Mouse (Mus musculus) forebrain, embryonic 16.5 days (tissue): ENCODE results near the gene Dzip1l. TPM values are rescaled to one million over a fixed set of nuclear protein-coding genes. Genes with fewer than 3 reads are reported as not detected.

Experiments
- ATAC-seq: fragments of 200-750 bp; cut with Nextera tagmentation; 2 replicates; pipeline ENCODE4 v1.8.0; 2017; ENCODE audit warnings: mild to moderate bottlenecking, moderate library complexity
- H3K27ac ChIP-seq: fragments of 300-500 bp; sonication (generic); 2 replicates; pipeline ENCODE4 v1.5.1; 2014; ENCODE audit warnings: low read length, control low read depth
- H3K27me3 ChIP-seq: fragments of 300-500 bp; sonication (generic); replicated peaks from 2 replicates; pipeline ENCODE4 v1.6.1; 2014; ENCODE audit warnings: low read length; ENCODE audit not compliant: control insufficient read depth, insufficient read depth
- H3K36me3 ChIP-seq: fragments of 300-500 bp; sonication (generic); 2 replicates; pipeline ENCODE4 v1.6.1; 2014; ENCODE audit not compliant: control insufficient read depth, insufficient read depth
- H3K4me1 ChIP-seq: fragments of 300-500 bp; sonication (generic); replicated peaks from 2 replicates; pipeline ENCODE4 v1.6.1; 2014; ENCODE audit warnings: low read length; ENCODE audit not compliant: control insufficient read depth, insufficient read depth
- H3K4me2 ChIP-seq: fragments of 300-500 bp; sonication (generic); 2 replicates; pipeline ENCODE4 v1.6.1; 2014; ENCODE audit warnings: mild to moderate bottlenecking, low read length, control low read depth
- H3K4me3 ChIP-seq: fragments of 300-500 bp; sonication (generic); replicated peaks from 2 replicates; pipeline ENCODE4 v1.5.1; 2014; ENCODE audit warnings: mild to moderate bottlenecking, low read length, control low read depth
- H3K9ac ChIP-seq: fragments of 300-500 bp; sonication (generic); replicated peaks from 2 replicates; pipeline ENCODE4 v1.6.1; 2014; ENCODE audit warnings: low read depth, low read length, control low read depth
- H3K9me3 ChIP-seq: fragments of 300-500 bp; sonication (generic); 2 replicates; pipeline ENCODE4 v1.6.1; 2016; ENCODE audit warnings: low read length; ENCODE audit not compliant: control insufficient read depth
- WGBS: fragments of 180-500 bp; shearing (Covaris S2); extraction: QIAGEN DNeasy Blood & Tissue Kit; methylation state at CpG from one replicate; pipeline ENCODE4 v1.1.7; 2014; 5-methylcytosine and 5-hydroxymethylcytosine counted together
- polyA plus RNA-seq: library from polyadenylated mRNA; unstranded; fragments of >200 nt; fragmentation: Nextera tagmentation; extraction: Ambion mirVana; gene quantifications from 2 replicates; pipeline ENCODE4 v1.2.1, GENCODE M21; 2015

Dzip1l gene
- polyA plus RNA-seq, 1 experiment from 2014 or later = 12.2 TPM

DNA sequence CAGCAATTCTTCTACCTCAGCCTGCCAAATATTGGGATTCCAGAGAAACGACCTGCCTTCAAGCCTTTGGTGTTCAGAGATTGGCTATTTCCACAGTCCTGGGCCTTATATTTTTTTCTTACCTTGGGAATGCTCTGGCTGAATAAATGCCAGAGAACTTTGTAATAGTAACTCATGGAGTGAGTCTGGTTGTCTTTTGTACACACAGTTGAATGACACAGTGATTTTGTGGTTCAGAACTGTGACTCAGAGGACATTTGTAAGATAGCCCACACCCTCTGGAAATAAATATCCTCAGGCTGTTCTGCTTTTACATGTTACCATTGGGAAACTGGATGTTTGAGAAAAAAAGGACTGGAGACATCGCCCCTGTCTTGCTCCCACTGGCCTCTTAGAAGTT lies 71.9 kb downstream of the Dzip1l start:
- H3K4me2 ChIP-seq = no peak overlapping the region
- no peaks in the 10 kb centered on the region for H3K36me3 ChIP-seq
- no peak overlapping the region for H3K9ac ChIP-seq
- H3K4me3 ChIP-seq = no peak overlapping the region
- 86% methylated on average over 2 of the region's 2 CpGs for WGBS
- H3K9me3 ChIP-seq = no peaks in the 10 kb centered on the region
- ATAC-seq = no peak
- H3K27ac ChIP-seq = no peak overlapping the region
- no peaks in the 10 kb centered on the region for H3K4me1 ChIP-seq
- no peaks in the 10 kb centered on the region for H3K27me3 ChIP-seq

DNA sequence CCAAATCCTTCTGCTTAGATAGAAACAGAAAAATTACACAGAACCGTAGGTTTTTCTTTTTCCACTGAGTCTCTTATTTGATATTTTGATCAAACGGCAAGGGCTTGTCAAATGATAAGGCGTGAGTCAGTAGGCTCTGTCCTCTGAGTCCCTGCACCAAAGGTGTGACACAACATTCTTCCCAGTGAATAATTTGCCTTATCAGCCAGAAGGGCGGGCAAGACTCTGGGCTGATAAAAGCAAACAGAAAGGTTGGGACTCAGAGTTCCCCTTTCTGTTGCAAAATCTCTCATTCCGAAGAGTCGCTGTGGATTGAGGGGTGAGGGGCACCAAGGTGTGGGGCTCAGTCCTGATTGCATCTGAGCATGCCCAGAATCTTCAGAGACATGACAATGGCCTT lies 72.9 kb downstream of the Dzip1l start:
- ATAC-seq = no peak
- Histone ChIP-seq H3K27ac (no peak overlapping the region), H3K27me3 (no peaks in the 10 kb centered on the region), H3K4me1 (no peaks in the 10 kb centered on the region), H3K36me3 (no peaks in the 10 kb centered on the region), H3K9ac (no peak overlapping the region), H3K4me2 (no peak overlapping the region), H3K9me3 (no peaks in the 10 kb centered on the region), H3K4me3 (no peak overlapping the region)
- 94% methylated on average over 6 of the region's 6 CpGs for WGBS

DNA sequence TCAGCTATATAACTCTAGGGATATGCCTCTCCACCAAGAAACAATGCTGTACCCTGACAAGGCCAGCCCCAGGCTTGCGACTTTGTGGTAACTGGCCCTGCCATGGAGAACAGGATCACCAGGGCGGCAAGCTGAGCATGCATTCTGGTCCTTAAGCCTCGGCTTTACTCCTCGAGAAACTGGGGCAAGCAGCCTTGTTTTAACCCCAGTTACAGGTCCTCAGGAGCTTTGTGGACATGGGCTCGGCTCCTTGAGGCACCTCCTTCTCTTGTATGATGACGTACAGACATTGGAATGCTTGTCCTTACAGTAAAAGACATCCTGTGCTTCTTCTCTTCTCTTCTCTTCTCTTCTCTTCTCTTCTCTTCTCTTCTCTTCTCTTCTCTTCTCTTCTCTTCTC lies 74.4 kb downstream of the Dzip1l start:
- no peaks in the 10 kb centered on the region for H3K4me1 ChIP-seq
- ATAC-seq = no peak
- H3K27me3 ChIP-seq = no peaks in the 10 kb centered on the region
- H3K27ac ChIP-seq = no peak overlapping the region
- H3K9ac ChIP-seq = no peak overlapping the region
- no peaks in the 10 kb centered on the region for H3K36me3 ChIP-seq
- H3K4me2 ChIP-seq = no peak overlapping the region
- WGBS = 81% methylated on average over 6 of the region's 6 CpGs
- no peak overlapping the region for H3K4me3 ChIP-seq
- no peaks in the 10 kb centered on the region for H3K9me3 ChIP-seq

- 95% methylated on average over 6 of the region's 6 CpGs for WGBS
- ATAC-seq = no peak
- Histone ChIP-seq H3K9me3 (no peaks in the 10 kb centered on the region), H3K36me3 (no peaks in the 10 kb centered on the region), H3K4me3 (no peak overlapping the region), H3K4me2 (no peak overlapping the region), H3K27ac (no peak overlapping the region), H3K9ac (no peak overlapping the region), H3K27me3 (no peaks in the 10 kb centered on the region), H3K4me1 (no peaks in the 10 kb centered on the region)
Measured at GRCm38 (mm10) chr9:99706264-99706663, 77.0 kb downstream of the Dzip1l start.

- Histone ChIP-seq H3K9ac (no peak overlapping the region), H3K4me2 (no peak overlapping the region), H3K4me1 (no peaks in the 10 kb centered on the region), H3K27ac (no peak overlapping the region), H3K36me3 (no peaks in the 10 kb centered on the region), H3K9me3 (no peaks in the 10 kb centered on the region), H3K4me3 (no peak overlapping the region), H3K27me3 (no peaks in the 10 kb centered on the region)
- WGBS = 70% methylated on average over 11 of the region's 11 CpGs
- ATAC-seq = no peak
Measured at GRCm38 (mm10) chr9:99707425-99708126, 78.3 kb downstream of the Dzip1l start.

DNA sequence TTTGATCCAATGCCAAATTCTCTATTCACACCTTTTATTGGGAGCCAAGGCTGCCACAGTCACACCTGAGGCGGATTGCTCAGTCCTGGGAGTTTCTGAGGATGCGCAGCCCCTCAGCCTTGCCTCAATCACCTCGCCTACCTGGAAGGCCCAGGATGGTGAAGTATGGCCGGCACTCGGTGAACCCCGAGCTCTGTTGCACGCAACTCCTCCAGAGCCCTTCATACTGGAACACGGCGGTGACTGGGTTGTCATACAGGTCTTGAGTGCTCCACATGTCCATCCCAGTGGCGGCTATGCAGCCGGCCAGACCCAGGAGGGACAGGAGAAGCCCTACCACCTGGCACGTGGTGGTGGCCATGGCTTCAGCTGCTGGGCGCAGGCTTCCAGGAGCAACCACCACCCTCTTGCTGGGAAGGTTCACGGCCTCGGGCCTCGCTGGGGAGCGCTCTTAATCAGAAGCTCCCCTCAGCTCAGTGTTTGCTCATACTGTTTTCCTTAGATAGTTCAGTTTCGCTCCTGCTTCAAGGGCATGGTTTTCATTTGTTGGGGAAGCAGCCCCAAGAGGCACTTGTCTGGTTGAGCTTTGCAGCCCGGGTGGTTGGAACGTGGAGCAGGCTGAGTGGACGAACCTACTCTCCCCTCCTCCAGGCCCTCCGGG lies 80.4 kb downstream of the Dzip1l start:
- H3K9me3 ChIP-seq = no peaks in the 10 kb centered on the region
- H3K27ac ChIP-seq = no peak overlapping the region
- no peak overlapping the region for H3K4me3 ChIP-seq
- H3K4me2 ChIP-seq = no peak overlapping the region
- no peak overlapping the region for H3K9ac ChIP-seq
- ATAC-seq = no peak
- no peaks in the 10 kb centered on the region for H3K27me3 ChIP-seq
- 93% methylated on average over 22 of the region's 22 CpGs for WGBS
- H3K4me1 ChIP-seq = no peaks in the 10 kb centered on the region
- no peaks in the 10 kb centered on the region for H3K36me3 ChIP-seq

DNA sequence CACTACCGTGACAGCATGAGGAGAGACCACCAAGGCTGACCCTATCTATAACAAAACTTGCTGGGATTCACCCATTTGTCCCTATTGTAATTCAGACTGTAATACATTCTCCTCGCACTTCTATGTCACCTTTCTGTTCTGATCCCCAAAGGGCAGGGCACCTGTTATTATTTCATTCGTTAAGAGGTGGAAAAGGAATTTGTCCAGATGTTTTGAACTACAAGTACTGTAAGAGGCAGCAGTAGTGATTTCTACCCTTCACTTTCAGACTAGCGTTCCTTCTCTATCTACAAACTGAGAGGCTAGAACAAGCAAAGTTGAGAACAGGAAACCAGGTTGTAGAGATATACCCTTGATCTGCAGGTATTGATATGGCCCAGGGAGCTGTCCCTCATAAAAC lies 81.0 kb downstream of the Dzip1l start:
- no peaks in the 10 kb centered on the region for H3K36me3 ChIP-seq
- H3K4me3 ChIP-seq = no peak overlapping the region
- H3K4me2 ChIP-seq = no peak overlapping the region
- no peak for ATAC-seq
- H3K9me3 ChIP-seq = no peaks in the 10 kb centered on the region
- H3K4me1 ChIP-seq = no peaks in the 10 kb centered on the region
- no peaks in the 10 kb centered on the region for H3K27me3 ChIP-seq
- H3K9ac ChIP-seq = no peak overlapping the region
- 86% methylated on average over 4 of the region's 4 CpGs for WGBS
- H3K27ac ChIP-seq = no peak overlapping the region

DNA sequence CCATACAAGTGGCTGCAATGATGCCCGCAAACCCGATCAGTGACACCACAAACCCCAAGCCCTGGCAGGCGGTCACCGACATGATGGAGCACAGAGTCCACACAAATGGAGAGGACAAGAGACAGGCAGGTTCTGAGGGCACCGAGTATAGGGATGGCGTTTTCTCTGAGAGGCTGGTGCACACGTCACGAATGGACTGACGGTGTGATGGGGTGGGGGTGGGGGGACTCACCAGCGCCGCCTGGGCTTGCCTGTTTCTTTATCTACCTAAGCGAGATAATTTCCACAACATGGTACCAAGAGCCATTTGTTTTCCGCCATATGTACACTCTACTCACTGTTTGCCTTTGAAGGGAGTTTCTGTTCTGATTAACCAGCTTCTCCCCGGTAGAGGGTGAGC lies 87.8 kb downstream of the Dzip1l start, which contains the start of gene Cldn18:
Cldn18 (minus strand) TSS at position 134 of the 400 bp plus-strand sequence.
- H3K27ac ChIP-seq = no peak within 1 kb of the TSS
- H3K9ac ChIP-seq = no peak within 1 kb of the TSS
- H3K9me3 ChIP-seq = no peaks in the 10 kb centered on the region
- H3K36me3 ChIP-seq = no peaks in the 10 kb centered on the region
- 88% methylated on average over 14 of the region's 14 CpGs for WGBS
- no peak for ATAC-seq
- no peak within 1 kb of the TSS for H3K4me2 ChIP-seq
- H3K4me1 ChIP-seq = no peaks in the 10 kb centered on the region
- no peak within 1 kb of the TSS for H3K4me3 ChIP-seq
- H3K27me3 ChIP-seq = no peaks in the 10 kb centered on the region
